Mouse (Mus musculus) lung, adult 2 months (tissue): ENCODE results near the gene Uckl1.
A peak's percentile ranks its signal among the peaks of the same experiment; 100 is the strongest.

Experiments used
- CTCF ChIP-seq: fragments of 200-500 bp; IDR thresholded peaks from 2 replicates; pipeline ENCODE4 v1.5.1; 2011; ENCODE audit warnings: mild to moderate bottlenecking, low read length, control low read depth; ENCODE audit not compliant: insufficient read depth
- POLR2A ChIP-seq: fragments of 200-500 bp; IDR thresholded peaks from 2 replicates; pipeline ENCODE4 v1.6.1; 2011; ENCODE audit warnings: low read depth, mild to moderate bottlenecking, control low read depth, low read length, borderline replicate concordance; ENCODE audit errors: extremely low read depth

DNA sequence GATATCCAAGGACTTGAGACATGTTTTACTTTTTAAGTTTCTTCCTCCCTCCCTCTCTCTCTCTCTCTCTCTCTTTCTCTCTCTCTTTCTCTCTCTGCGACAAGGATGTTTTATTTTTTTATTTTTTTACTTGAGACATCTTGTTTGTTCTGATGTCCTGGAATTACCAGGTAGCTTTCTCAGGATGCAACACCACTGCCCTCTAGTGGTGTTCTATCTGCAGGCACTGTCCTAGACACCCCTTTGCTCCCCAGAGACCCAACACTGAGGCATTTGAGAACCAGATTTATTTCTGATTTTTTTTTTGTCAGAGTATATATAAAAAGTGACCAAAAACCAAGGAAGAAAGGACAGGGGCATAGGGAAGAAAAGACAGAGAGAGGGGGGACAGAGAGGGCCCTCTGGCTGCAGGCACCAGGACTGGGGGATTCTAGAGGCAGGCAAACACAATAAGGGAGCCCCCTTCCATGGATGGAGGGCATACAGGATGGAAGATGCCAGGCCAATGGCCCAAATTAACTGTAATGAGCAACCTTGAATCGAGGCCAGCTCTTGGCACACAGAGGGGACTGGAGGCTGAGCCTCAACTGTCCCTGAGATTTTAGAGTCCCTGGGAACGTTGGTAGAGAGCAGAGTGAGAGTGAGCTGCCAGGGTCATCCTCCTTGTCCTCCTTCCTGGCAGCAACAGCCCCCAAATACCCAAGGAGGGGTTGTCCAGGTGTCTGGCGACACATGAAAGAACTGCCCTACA lies 10.4 kb upstream of the Uckl1 start:
- no peak for TF ChIP-seq POLR2A
- TF ChIP-seq CTCF, result peak; percentile 64
